Mouse (Mus musculus) lung, postnatal 10 days (tissue): ENCODE results near the gene Vmn1r194.
"Not testable (repeated sequence)": the region's sequence is repeated elsewhere in the genome, so short reads cannot be mapped to it uniquely, and the experiment has no call there.

Experiments
- DNase-seq: peaks from one replicate; pipeline ENCODE4 v3.0.0; 2021

Vmn1r194 gene

GRCm38 (mm10) chr13:22243915-22244314 lies at the start of gene Vmn1r194:
Vmn1r194 (plus strand) TSS chr13:22244215.
- no peak for DNase-seq

DNA sequence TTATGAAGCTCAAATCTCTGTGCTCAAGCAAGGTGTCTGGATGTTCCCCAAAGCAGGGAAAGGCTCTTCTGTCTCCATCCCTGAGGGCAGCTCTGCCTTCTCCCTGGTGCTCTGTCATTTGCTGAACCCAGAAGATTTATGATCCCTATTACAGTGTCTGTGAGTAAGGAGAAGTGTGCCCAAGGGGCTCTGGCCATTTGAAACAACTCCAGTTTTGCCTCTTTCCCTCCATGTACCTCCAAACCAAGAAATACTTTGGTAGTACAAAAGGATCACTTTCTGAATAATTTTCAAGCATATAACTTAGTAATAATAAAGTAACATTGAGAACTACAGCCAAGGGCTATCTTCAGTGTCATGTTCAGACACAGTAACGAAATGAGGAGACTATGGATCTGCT lies 21.0 kb upstream of the Vmn1r194 start, which contains the start of gene Vmn1r193:
Vmn1r193 (minus strand) TSS at position 101 of the 400 bp plus-strand sequence.
- not testable (repeated sequence) for DNase-seq

- not testable (repeated sequence) for DNase-seq
Observed at GRCm38 (mm10) chr13:22270222-22270621, 26.2 kb downstream of the Vmn1r194 start, which contains the start of gene Vmn1r195. Vmn1r195 (plus strand) TSS chr13:22270522.

DNA sequence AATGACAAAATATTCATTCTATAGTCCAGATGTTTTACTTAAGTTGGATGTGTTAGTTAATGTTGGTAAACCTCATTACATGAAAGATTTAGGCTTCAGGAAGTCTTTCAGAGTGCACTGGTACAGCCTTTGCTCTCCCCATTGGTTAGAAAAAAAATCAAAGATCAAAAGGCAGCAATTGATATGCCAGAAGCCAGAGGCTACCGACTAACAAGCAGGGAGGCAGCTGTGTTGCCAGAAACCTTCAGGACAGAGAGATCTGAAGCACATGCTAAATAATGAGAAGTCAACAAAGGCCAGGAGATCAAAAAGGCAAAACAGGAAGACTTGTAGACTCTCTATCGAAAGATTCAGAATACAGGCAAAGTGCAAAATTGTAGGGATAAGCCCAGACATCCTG lies 27.7 kb downstream of the Vmn1r194 start:
- DNase-seq = no peak

DNA sequence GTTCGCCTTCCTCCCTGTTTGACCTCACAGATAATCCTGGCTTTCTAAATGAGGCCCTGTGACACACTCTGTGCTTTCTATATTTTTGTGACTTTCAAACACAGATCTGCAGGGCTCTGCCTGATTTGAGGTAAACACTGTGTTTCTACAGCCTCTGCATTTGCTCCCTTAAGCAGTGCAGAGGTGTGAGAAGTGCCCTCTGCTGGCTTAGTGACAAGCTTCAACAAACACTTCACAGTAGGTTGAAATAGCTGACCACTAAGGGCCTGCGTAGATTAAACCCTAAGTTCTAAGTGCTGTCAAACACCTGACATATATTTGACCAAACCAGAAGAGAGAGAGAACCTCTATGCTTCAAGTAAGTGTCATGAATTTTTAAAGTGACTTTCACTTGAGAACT lies 40.6 kb downstream of the Vmn1r194 start:
- DNase-seq = peak; percentile 14

GRCm38 (mm10) chr13:22289620-22290019 lies 45.6 kb downstream of the Vmn1r194 start, which contains the start of gene Vmn1r196:
Vmn1r196 (plus strand) TSS chr13:22289920.
- DNase-seq = no peak
